ENCODE assay signal across 16 mouse cellular contexts in genomic region chr2:48380140-48380539, GRCm38 (mm10).
DNase-seq lines count a peak whose midpoint lies in the region; ATAC-seq and TF ChIP-seq lines count a peak whose summit lies in the region.
"Had no signal": no experiment of that assay in that cellular context is flagged by ENCODE, and none has a peak within 500 bp of the region (broad histone marks: within the 10 kb centered on the region; RNA-seq: fewer than 3 reads in every experiment).

No protein-coding gene starts in this region.

- peak; percentile 95 for ATAC-seq in lung, embryonic 14.5 days (ENCODE audit: insufficient read depth)
- peak; percentile 65 for ATAC-seq in limb, embryonic 14.5 days (ENCODE audit: low FRiP score, low read depth)
- ATAC-seq: intestine, postnatal 0 days; midbrain, embryonic 15.5 days had no signal

- H3K36me3 ChIP-seq in lung, embryonic 14.5 days (ENCODE audit: insufficient read depth) = no peaks in the 10 kb centered on the region
- H3K36me3 ChIP-seq in limb, embryonic 14.5 days (ENCODE audit: control insufficient read depth, insufficient read depth, low read length) = no peaks in the 10 kb centered on the region
- H3K36me3 ChIP-seq: hindbrain, embryonic 10.5 days; liver, embryonic 15.5 days; midbrain, embryonic 15.5 days; neural tube, embryonic 13.5 days had no signal

- no peak overlapping the region for H3K9ac ChIP-seq in lung, embryonic 14.5 days
- no peak overlapping the region for H3K9ac ChIP-seq in limb, embryonic 14.5 days (ENCODE audit: low read depth, low read length, severe bottlenecking)
- H3K9ac ChIP-seq: liver, embryonic 15.5 days; midbrain, embryonic 15.5 days; neural tube, embryonic 13.5 days had no signal

- peak overlapping the region; percentile 62; the same call in 1 of the 2 replicates for H3K27ac ChIP-seq in lung, embryonic 14.5 days (ENCODE audit: low read depth)
- no peak overlapping the region for H3K27ac ChIP-seq in limb, embryonic 14.5 days (replicated peaks; ENCODE audit: low read depth, low read length)
- H3K27ac ChIP-seq: hindbrain, embryonic 10.5 days; liver, embryonic 15.5 days; midbrain, embryonic 15.5 days; neural tube, embryonic 13.5 days had no signal

- H3K4me3 ChIP-seq in lung, embryonic 14.5 days (ENCODE audit: low read depth, low read length) = no peak overlapping the region
- H3K4me3 ChIP-seq in lung, adult 2 months (replicated peaks; ENCODE audit: extremely low read depth, low read depth, low read length) = no peak overlapping the region
- H3K4me3 ChIP-seq in limb, embryonic 14.5 days (replicated peaks; ENCODE audit: low read length) = no peak overlapping the region
- H3K4me3 ChIP-seq: hindbrain, embryonic 10.5 days; liver, embryonic 15.5 days; midbrain, embryonic 15.5 days; neural tube, embryonic 13.5 days had no signal

- H3K27me3 ChIP-seq in lung, embryonic 14.5 days (ENCODE audit: insufficient read depth, low read length) = no peaks in the 10 kb centered on the region
- H3K27me3 ChIP-seq in limb, embryonic 14.5 days (ENCODE audit: control insufficient read depth, insufficient read depth, low read length) = no peaks in the 10 kb centered on the region
- H3K27me3 ChIP-seq: liver, embryonic 15.5 days; midbrain, embryonic 15.5 days; neural tube, embryonic 13.5 days had no signal

- no peak for TF ChIP-seq POLR2A in lung, adult 2 months (IDR thresholded peaks at IDR 0.05; ENCODE audit: borderline replicate concordance, extremely low read depth, low read depth, low read length)
- TF ChIP-seq POLR2A in limb, embryonic 14.5 days (IDR thresholded peaks at IDR 0.05; ENCODE audit: borderline replicate concordance, extremely low read depth, insufficient read depth, insufficient read length) = no peak

- peak overlapping the region; percentile 21; the same call in 1 of the 2 replicates for H3K4me2 ChIP-seq in lung, embryonic 14.5 days
- no peak overlapping the region for H3K4me2 ChIP-seq in limb, embryonic 14.5 days (replicated peaks; ENCODE audit: low read depth, low read length, severe bottlenecking)
- H3K4me2 ChIP-seq: liver, embryonic 15.5 days; midbrain, embryonic 15.5 days; neural tube, embryonic 13.5 days had no signal

- no peak for TF ChIP-seq CTCF in lung, embryonic 14.5 days (IDR thresholded peaks at IDR 0.05; ENCODE audit: low read depth)
- no peak for TF ChIP-seq CTCF in lung, adult 2 months (IDR thresholded peaks at IDR 0.05; ENCODE audit: insufficient read depth, low read length)

- intact Hi-C loops in gastrocnemius, postnatal 36 days (cut with DNase I) = no loop called here

- WGBS in lung, embryonic 14.5 days = 27% methylated on average over 5 of the region's 5 CpGs
- WGBS in lung, adult 2 months = 66% methylated on average over 5 of the region's 5 CpGs
- WGBS in limb, embryonic 14.5 days = 51% methylated on average over 5 of the region's 5 CpGs

- no peaks in the 10 kb centered on the region for H3K9me3 ChIP-seq in lung, embryonic 14.5 days (ENCODE audit: low read depth, low read length)
- H3K9me3 ChIP-seq in limb, embryonic 14.5 days (ENCODE audit: control insufficient read depth, low read length) = no peaks in the 10 kb centered on the region
- H3K9me3 ChIP-seq: hindbrain, embryonic 10.5 days; liver, embryonic 15.5 days; midbrain, embryonic 15.5 days; neural tube, embryonic 13.5 days had no signal

- DNase-seq in gastrocnemius, adult 18-20 months (ENCODE audit: low spot score) = peak; percentile 33
- no peak for DNase-seq in gastrocnemius, postnatal 36 days
- DNase-seq in lung, embryonic 14.5 days = peak; percentile 92
- no peak for DNase-seq in lung, adult 2 months
- DNase-seq in limb, embryonic 14.5 days (ENCODE audit: low spot score) = peak; percentile 28
- no peak for DNase-seq in layer of hippocampus, postnatal 14 days (ENCODE audit: low spot score in 2 of 2)
- DNase-seq in T-cell, adult 2 months (ENCODE audit: low spot score) = no peak
- DNase-seq in MN1 (ENCODE audit: low spot score) = no peak
- DNase-seq: adrenal gland, adult 2 months; cerebellum, adult 11 months; right cerebral cortex, adult 18-20 months had no signal

- H3K4me1 ChIP-seq in lung, embryonic 14.5 days (ENCODE audit: insufficient read depth) = peaks cover 8% of the 10 kb centered on the region; the same call in 1 of the 2 replicates
- peaks cover 14% of the 10 kb centered on the region for H3K4me1 ChIP-seq in lung, adult 2 months (ENCODE audit: control insufficient read depth, insufficient read depth, low read length)
- H3K4me1 ChIP-seq in limb, embryonic 14.5 days (ENCODE audit: control insufficient read depth, insufficient read depth, low read length) = no peaks in the 10 kb centered on the region
- H3K4me1 ChIP-seq: hindbrain, embryonic 10.5 days; liver, embryonic 15.5 days; midbrain, embryonic 15.5 days; neural tube, embryonic 13.5 days had no signal

Comparison
In these comparisons a context has a peak if more than half of its experiments do, and no peak if none do; other contexts are left out.
1. DNase-seq: peak in gastrocnemius, adult 18-20 months (single experiment), lung, embryonic 14.5 days (single experiment) and limb, embryonic 14.5 days (single experiment); none in gastrocnemius, postnatal 36 days (0 of 2), lung, adult 2 months (single experiment), layer of hippocampus, postnatal 14 days (0 of 2), T-cell, adult 2 months (single experiment) and MN1 (single experiment).